Mouse (Mus musculus) kidney, adult 2 months (tissue): ENCODE data around the gene Psmd9. TPM values are rescaled to one million over a fixed set of nuclear protein-coding genes. Genes with fewer than 3 reads are reported as not detected.

ENCODE experiments used
- DNase-seq: peaks from one replicate; pipeline ENCODE4 v3.0.0; 2021
- H3K27ac ChIP-seq: fragments of 200-500 bp; 2 replicates; pipeline ENCODE4 v1.5.1; 2012; ENCODE audit warnings: low read depth, low read length, control low read depth, inconsistent platforms; ENCODE audit not compliant: insufficient read depth
- H3K27me3 ChIP-seq: fragments of 200-500 bp; replicated peaks from 2 replicates; pipeline ENCODE4 v1.6.1; 2012; ENCODE audit warnings: mild to moderate bottlenecking, moderate library complexity, low read length, inconsistent platforms; ENCODE audit not compliant: control insufficient read depth, insufficient read depth
- H3K36me3 ChIP-seq: fragments of 200-500 bp; 2 replicates; pipeline ENCODE4 v1.6.1; 2012; ENCODE audit warnings: mild to moderate bottlenecking, moderate library complexity, low read length, inconsistent platforms; ENCODE audit not compliant: control insufficient read depth, insufficient read depth
- H3K4me1 ChIP-seq: fragments of 200-500 bp; 2 replicates; pipeline ENCODE4 v1.6.1; 2011; ENCODE audit warnings: low read length; ENCODE audit not compliant: control insufficient read depth, insufficient read depth
- H3K4me3 ChIP-seq: fragments of 200-500 bp; 2 replicates; pipeline ENCODE4 v1.5.1; 2011; ENCODE audit warnings: mild to moderate bottlenecking, low read depth, low read length, control low read depth; ENCODE audit not compliant: insufficient read depth
- CTCF ChIP-seq: fragments of 200-500 bp; conservative IDR thresholded peaks from 2 replicates; pipeline ENCODE4 v1.5.1; 2011; ENCODE audit warnings: low read depth, mild to moderate bottlenecking, control low read depth, low read length, moderate library complexity, mixed read lengths; ENCODE audit not compliant: insufficient read depth, insufficient read length
- POLR2A ChIP-seq: fragments of 200-500 bp; IDR thresholded peaks from one replicate; pipeline ENCODE4 v1.6.1; 2011; ENCODE audit warnings: low read depth, low read length, control low read depth
- WGBS: fragments of 180-500 bp; shearing (Covaris S2); methylation state at CpG from one replicate; pipeline ENCODE4 v1.1.7; 2018; 5-methylcytosine and 5-hydroxymethylcytosine counted together
- polyA plus RNA-seq: library from polyadenylated mRNA; depleted of rRNA; stranded (reverse); fragments of >200 nt; gene quantifications from 2 replicates; pipeline ENCODE4 v1.2.3, GENCODE M21; 2012

Gene Psmd9
- polyA plus RNA-seq, 1 experiment = 35.1 TPM

- Histone ChIP-seq H3K27ac (no peak overlapping the region), H3K4me3 (no peak overlapping the region), H3K27me3 (no peaks in the 10 kb centered on the region), H3K4me1 (peaks cover 4% of the 10 kb centered on the region; the same call in 1 of the 2 replicates), H3K36me3 (peaks cover 3% of the 10 kb centered on the region; the same call in 1 of the 2 replicates)
- no peak for DNase-seq
- 83% methylated on average over 10 of the region's 10 CpGs for WGBS
- TF ChIP-seq CTCF (no peak), POLR2A (no peak)
Observed at GRCm38 (mm10) chr5:123129170-123129757, 39.9 kb upstream of the Psmd9 start.

- TF ChIP-seq CTCF = no peak
- no peak for TF ChIP-seq POLR2A
- Histone ChIP-seq H3K36me3 (peaks cover 3% of the 10 kb centered on the region; the same call in 1 of the 2 replicates), H3K27me3 (no peaks in the 10 kb centered on the region), H3K27ac (no peak overlapping the region), H3K4me3 (no peak overlapping the region), H3K4me1 (peaks cover 14% of the 10 kb centered on the region; the same call in 1 of the 2 replicates)
- WGBS = 93% methylated on average over 9 of the region's 9 CpGs
- no peak for DNase-seq
Observed at GRCm38 (mm10) chr5:123130030-123130813, 39.0 kb upstream of the Psmd9 start.

- WGBS = 86% methylated on average over 5 of the region's 5 CpGs
- no peak for TF ChIP-seq CTCF
- no peak for TF ChIP-seq POLR2A
- H3K4me1 ChIP-seq = peaks cover 18% of the 10 kb centered on the region; the same call in 1 of the 2 replicates
- no peak overlapping the region for H3K27ac ChIP-seq
- H3K27me3 ChIP-seq = no peaks in the 10 kb centered on the region
- DNase-seq = no peak
- no peak overlapping the region for H3K4me3 ChIP-seq
- H3K36me3 ChIP-seq = peaks cover 3% of the 10 kb centered on the region; the same call in 1 of the 2 replicates
Observed at GRCm38 (mm10) chr5:123130814-123131148, 38.4 kb upstream of the Psmd9 start.

GRCm38 (mm10) chr5:123132308-123133071 is 36.7 kb upstream of the Psmd9 start, which contains the start of gene Rhof:
Gene Rhof, minus strand, starts transcription at chr5:123132692.
- Histone ChIP-seq H3K4me1 (peaks cover 31% of the 10 kb centered on the region), H3K4me3 (peak within 1 kb of the TSS; percentile 52), H3K36me3 (peaks cover 3% of the 10 kb centered on the region; the same call in 1 of the 2 replicates), H3K27ac (0 out of 2 replicates have a peak within 1 kb of the TSS, but pooled peaks have one; percentile 22), H3K27me3 (no peaks in the 10 kb centered on the region)
- 4% methylated on average over 44 of the region's 44 CpGs for WGBS
- TF ChIP-seq CTCF (peak; percentile 83), POLR2A (no peak)
- peak; percentile 86 for DNase-seq

GRCm38 (mm10) chr5:123133083-123133783 is 36.0 kb upstream of the Psmd9 start:
- TF ChIP-seq CTCF (peak; percentile 98), POLR2A (no peak)
- DNase-seq = peak; percentile 91
- Histone ChIP-seq H3K27ac (no peak overlapping the region), H3K27me3 (no peaks in the 10 kb centered on the region), H3K36me3 (peaks cover 3% of the 10 kb centered on the region; the same call in 1 of the 2 replicates), H3K4me1 (peaks cover 31% of the 10 kb centered on the region), H3K4me3 (no peak overlapping the region)
- 17% methylated on average over 18 of the region's 18 CpGs for WGBS

GRCm38 (mm10) chr5:123133784-123134143 is 35.4 kb upstream of the Psmd9 start:
- WGBS = 36% methylated on average over 7 of the region's 7 CpGs
- Histone ChIP-seq H3K36me3 (peaks cover 3% of the 10 kb centered on the region; the same call in 1 of the 2 replicates), H3K27me3 (no peaks in the 10 kb centered on the region), H3K4me3 (no peak overlapping the region), H3K4me1 (peaks cover 31% of the 10 kb centered on the region), H3K27ac (no peak overlapping the region)
- no peak for DNase-seq
- TF ChIP-seq POLR2A = no peak
- no peak for TF ChIP-seq CTCF
